Comparison of ENCODE assay signal across 8 mouse cellular contexts in the genomic region with DNA sequence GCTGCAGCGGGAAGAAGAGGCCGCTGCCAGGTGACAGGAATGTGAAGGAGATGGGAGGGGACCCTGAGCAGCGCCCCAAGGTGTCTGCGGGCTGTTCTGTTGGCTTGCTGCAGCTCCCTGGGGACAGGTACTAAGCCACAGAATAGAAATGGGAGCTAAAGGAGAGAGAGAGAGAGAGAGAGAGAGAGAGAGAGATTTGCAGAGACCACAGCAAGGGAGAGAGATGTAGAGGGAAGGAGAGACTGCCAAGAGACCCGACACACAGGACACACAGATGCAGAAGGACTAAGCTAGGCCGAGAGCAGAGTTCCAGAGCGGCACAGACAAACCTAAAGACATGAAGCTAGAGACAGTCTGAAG. TPM values are rescaled to one million over a fixed set of nuclear protein-coding genes. Genes with fewer than 3 reads are reported as not detected.
DNase-seq lines count a peak whose midpoint lies in the region; ATAC-seq and TF ChIP-seq lines count a peak whose summit lies in the region.

No protein-coding gene starts in this region.

- H3K4me2 ChIP-seq in liver, embryonic 12.5 days, result peak overlapping the region; percentile 81
- peak overlapping the region; percentile 94 for H3K4me2 ChIP-seq in stomach, postnatal 0 days (replicated peaks; ENCODE audit: low read depth)

- WGBS in thymus, adult 2 months, result 8% methylated on average over 7 of the region's 7 CpGs
- WGBS in liver, embryonic 12.5 days (ENCODE audit: insufficient replicate concordance), result 5% methylated on average over 7 of the region's 7 CpGs
- 9% methylated on average over 7 of the region's 7 CpGs for WGBS in stomach, postnatal 0 days

- TF ChIP-seq CTCF in thymus, adult 2 months (IDR thresholded peaks at IDR 0.05; ENCODE audit: borderline replicate concordance, control insufficient read depth, extremely low read depth, insufficient read depth, low read length, poor library complexity), result no peak
- no peak; the same call in 1 of the 2 replicates for TF ChIP-seq CTCF in stomach, postnatal 0 days (IDR thresholded peaks at IDR 0.05; ENCODE audit: low read depth)

- H3K4me1 ChIP-seq in thymus, adult 2 months (replicated peaks; ENCODE audit: control insufficient read depth, insufficient read depth, low read length), result peaks cover 38% of the 10 kb centered on the region
- H3K4me1 ChIP-seq in liver, embryonic 12.5 days, result peaks cover 84% of the 10 kb centered on the region
- peaks cover 23% of the 10 kb centered on the region for H3K4me1 ChIP-seq in stomach, postnatal 0 days (replicated peaks; ENCODE audit: control insufficient read depth, insufficient read depth)

- H3K27me3 ChIP-seq in thymus, adult 2 months (ENCODE audit: control insufficient read depth, insufficient read depth, low read length), result peaks cover 5% of the 10 kb centered on the region; the same call in 1 of the 2 replicates
- peaks cover 97% of the 10 kb centered on the region for H3K27me3 ChIP-seq in liver, embryonic 12.5 days (replicated peaks)
- H3K27me3 ChIP-seq in stomach, postnatal 0 days (ENCODE audit: control insufficient read depth, insufficient read depth, low read length), result peaks cover 6% of the 10 kb centered on the region; the same call in 1 of the 2 replicates

- H3K36me3 ChIP-seq in thymus, adult 2 months (ENCODE audit: control insufficient read depth, insufficient read depth, low read length), result no peaks in the 10 kb centered on the region
- H3K36me3 ChIP-seq in liver, embryonic 12.5 days, result peaks cover 5% of the 10 kb centered on the region
- no peaks in the 10 kb centered on the region for H3K36me3 ChIP-seq in stomach, postnatal 0 days (ENCODE audit: control insufficient read depth, insufficient read depth, low read length)

- DNase-seq in frontal cortex, postnatal 10 days (ENCODE audit: low spot score in 2 of 2), result no peak
- DNase-seq in thymus, adult 2 months, result no peak
- DNase-seq in thymus, postnatal 4 days, result no peak
- no peak for DNase-seq in stomach, postnatal 0 days (ENCODE audit: low spot score)
- no peak for DNase-seq in urinary bladder, postnatal 25 days (ENCODE audit: low spot score)
- DNase-seq in c-Kit-positive CD71-positive TER-119-positive erythroid progenitor cells, embryonic 14.5 days (ENCODE audit: low spot score), result no peak

- peak; percentile 29; the same call in 1 of the 2 replicates for ATAC-seq in frontal cortex, adult (ENCODE audit: low TSS enrichment)
- ATAC-seq in liver, embryonic 12.5 days, result no peak
- ATAC-seq in stomach, postnatal 0 days (ENCODE audit: low FRiP score, low TSS enrichment), result no peak

- no peak overlapping the region for H3K27ac ChIP-seq in thymus, adult 2 months (ENCODE audit: control insufficient read depth, insufficient read depth, low read length)
- no peak overlapping the region for H3K27ac ChIP-seq in liver, embryonic 12.5 days
- no peak overlapping the region for H3K27ac ChIP-seq in stomach, postnatal 0 days (replicated peaks)

- no peaks in the 10 kb centered on the region for H3K9me3 ChIP-seq in liver, embryonic 12.5 days (replicated peaks)
- no peaks in the 10 kb centered on the region for H3K9me3 ChIP-seq in stomach, postnatal 0 days (ENCODE audit: control insufficient read depth, low read length)

- H3K9ac ChIP-seq in liver, embryonic 12.5 days, result peak overlapping the region; percentile 42; the same call in 1 of the 2 replicates
- H3K9ac ChIP-seq in stomach, postnatal 0 days (ENCODE audit: low read length), result no peak overlapping the region

- peak overlapping the region; percentile 44; the same call in 1 of the 2 replicates for H3K4me3 ChIP-seq in thymus, adult 2 months (ENCODE audit: control insufficient read depth, insufficient read depth, low read length)
- peak overlapping the region; percentile 49 for H3K4me3 ChIP-seq in liver, embryonic 12.5 days
- peak overlapping the region; percentile 55 for H3K4me3 ChIP-seq in stomach, postnatal 0 days (ENCODE audit: low read depth, low read length)

- no peak for TF ChIP-seq POLR2A in thymus, adult 2 months (IDR thresholded peaks at IDR 0.05; ENCODE audit: control insufficient read depth, extremely low read depth, insufficient read depth, low read length, poor library complexity)

- TF ChIP-seq EP300 in stomach, postnatal 0 days (optimal IDR thresholded peaks at IDR 0.05), result no peak

RNA-seq across cellular contexts. Expression of a gene that starts 2.5 kb away (rescaled TPM):
- 6.2 and 13.5 TPM in 2 replicates for polyA plus RNA-seq in thymus, adult 2 months (2012; rRNA removed)
- polyA plus RNA-seq in liver, embryonic 12.5 days (2016; fragmentation: Nextera tagmentation; extraction: Ambion mirVana), result 12.9 and 14.8 TPM in 2 replicates
- 58.2 and 72.8 TPM in 2 replicates for polyA plus RNA-seq in stomach, postnatal 0 days (2015; fragmentation: Nextera tagmentation; extraction: Ambion mirVana)

RNA-seq across cellular contexts. Expression of a gene that starts 10.0 kb away (rescaled TPM):
- polyA plus RNA-seq in thymus, adult 2 months (2012; rRNA removed), result 171 and 198 TPM in 2 replicates
- polyA plus RNA-seq in liver, embryonic 12.5 days (2016; fragmentation: Nextera tagmentation; extraction: Ambion mirVana), result 181 and 185 TPM in 2 replicates
- 38.9 and 40.9 TPM in 2 replicates for polyA plus RNA-seq in stomach, postnatal 0 days (2015; fragmentation: Nextera tagmentation; extraction: Ambion mirVana)

RNA-seq across cellular contexts. Expression of a gene that starts 10.8 kb away (rescaled TPM):
- polyA plus RNA-seq in thymus, adult 2 months (2012; rRNA removed), result 2.2 and 3.9 TPM in 2 replicates
- polyA plus RNA-seq in liver, embryonic 12.5 days (2016; fragmentation: Nextera tagmentation; extraction: Ambion mirVana), result 0.24 and 0.45 TPM in 2 replicates
- polyA plus RNA-seq in stomach, postnatal 0 days (2015; fragmentation: Nextera tagmentation; extraction: Ambion mirVana), result 0.23 and 0.40 TPM in 2 replicates

RNA-seq across cellular contexts. Expression of a gene that starts 22.1 kb away (rescaled TPM):
- 0.06 and 0.20 TPM in 2 replicates for polyA plus RNA-seq in thymus, adult 2 months (2012; rRNA removed)
- polyA plus RNA-seq in liver, embryonic 12.5 days (2016; fragmentation: Nextera tagmentation; extraction: Ambion mirVana), result 0.10 and 0.23 TPM in 2 replicates
- 2.7 and 4.0 TPM in 2 replicates for polyA plus RNA-seq in stomach, postnatal 0 days (2015; fragmentation: Nextera tagmentation; extraction: Ambion mirVana)
